Mouse (Mus musculus): ENCODE results near the gene Sae1.
"Not testable (repeated sequence)": the region's sequence is repeated elsewhere in the genome, so short reads cannot be mapped to it uniquely, and the experiment has no call there.

The Sae1 gene

DNA sequence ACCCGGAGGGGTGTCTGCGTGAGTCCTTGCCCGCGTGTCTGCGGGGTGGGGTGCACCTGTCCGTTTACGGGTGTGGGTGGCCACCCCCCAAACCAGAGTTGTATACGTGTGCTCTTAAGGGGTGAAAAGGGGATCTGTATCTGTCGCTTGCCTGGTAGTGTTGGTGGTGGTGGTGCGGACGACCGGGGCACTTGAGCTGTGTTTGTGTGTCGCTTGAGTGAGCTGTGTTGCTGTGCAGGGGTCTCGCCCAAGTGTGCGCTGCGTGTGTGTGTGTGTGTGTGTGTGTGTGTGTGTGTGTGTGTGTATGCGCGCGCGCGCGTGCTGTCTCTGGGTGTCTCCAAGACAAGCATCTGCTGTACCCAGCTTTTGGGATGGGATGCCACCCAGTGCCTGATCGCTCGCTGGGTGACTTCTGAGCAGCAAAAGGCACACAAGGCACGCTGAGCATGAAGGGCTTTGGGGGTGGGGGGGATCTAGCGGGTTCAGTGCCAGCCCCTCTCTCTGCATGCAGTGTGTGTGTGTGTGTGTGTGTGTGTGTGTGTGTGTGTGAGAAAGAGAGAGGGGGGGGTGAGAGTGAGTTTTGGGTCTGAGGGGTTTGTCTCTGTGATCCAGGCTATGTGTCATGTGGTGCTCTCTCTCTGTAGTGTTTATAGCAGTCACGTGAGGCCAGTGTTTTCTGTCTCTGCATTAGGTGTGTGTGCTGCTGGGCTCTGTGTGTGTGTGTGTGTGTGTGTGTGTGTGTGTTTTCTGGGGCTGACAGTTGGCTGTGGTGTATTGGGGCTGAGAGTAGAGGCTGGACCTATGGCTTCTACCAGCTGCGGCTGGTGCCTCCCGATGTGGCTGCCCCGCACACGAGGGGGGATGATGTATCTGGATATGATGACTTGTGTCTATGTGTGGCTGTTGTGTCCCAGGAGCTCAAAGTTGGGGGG is 76.8 kb downstream of the Sae1 start:
- DNase-seq (ENCODE audit: low spot score in 2 of 2) = peak; percentile 40 to 43

DNA sequence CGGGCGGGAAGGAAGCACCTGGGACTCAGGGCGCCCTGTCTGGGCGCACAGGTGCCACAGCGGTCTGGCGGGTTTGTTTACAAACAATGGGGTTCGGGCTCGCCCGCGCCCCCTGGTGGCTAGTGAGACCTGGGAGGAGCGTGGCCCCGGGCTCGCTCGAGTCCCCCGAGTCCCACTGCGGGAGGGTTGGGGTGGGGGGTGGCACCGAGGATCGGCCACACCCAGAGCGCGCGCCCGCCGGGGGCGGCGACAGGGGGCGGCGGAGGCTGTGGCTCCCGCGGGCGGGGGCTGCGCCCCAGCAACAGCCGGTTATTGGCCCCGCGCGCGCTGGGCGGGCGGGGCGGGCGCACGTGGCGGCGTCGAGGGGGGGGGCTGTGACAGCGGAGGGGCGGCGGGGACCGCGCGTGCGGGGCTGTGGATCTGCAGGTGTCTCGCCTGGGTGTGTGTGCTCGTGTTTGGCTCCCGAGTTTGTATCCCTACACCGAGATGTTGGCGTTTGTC is 77.5 kb downstream of the Sae1 start:
- DNase-seq (ENCODE audit: low spot score in 2 of 2) = peak; percentile 91 to 96

DNA sequence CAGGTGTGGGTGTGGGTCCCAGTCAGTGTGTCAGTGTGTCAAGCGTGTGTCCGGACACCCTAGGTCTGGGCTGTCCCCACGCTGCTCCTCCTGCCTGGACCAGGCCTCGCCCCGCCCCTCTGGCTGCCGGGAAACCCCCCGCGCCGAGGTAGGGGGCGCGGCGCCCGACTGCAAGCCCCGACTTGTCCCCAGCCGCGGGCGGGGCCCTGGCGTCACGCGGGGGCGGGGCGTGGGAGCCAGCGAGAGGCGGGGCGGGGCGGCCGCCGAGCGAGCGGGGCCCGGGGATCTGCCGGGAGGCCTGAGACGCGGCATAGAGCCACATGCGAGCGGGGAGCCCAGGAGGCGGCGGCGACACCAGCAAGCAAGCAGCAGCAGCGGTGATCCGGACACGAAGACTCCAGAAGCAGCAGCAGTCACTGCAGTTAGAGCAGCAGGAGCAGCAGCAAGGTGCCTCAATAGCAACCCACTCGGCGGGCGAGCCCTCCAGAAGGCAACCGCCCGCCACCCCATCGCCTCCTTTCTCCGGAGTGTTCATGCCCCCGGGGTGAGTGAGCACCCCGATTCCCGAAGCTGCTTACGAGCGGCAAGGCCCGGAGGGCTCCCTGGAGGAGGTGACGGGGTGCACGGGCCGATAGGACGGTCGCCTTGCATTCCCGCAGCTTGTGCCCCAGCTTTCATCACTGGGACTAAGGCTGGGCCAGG is 78.1 kb downstream of the Sae1 start:
- peak; percentile 89 to 93 for DNase-seq (ENCODE audit: low spot score in 2 of 2)

GRCm38 (mm10) chr7:16308555-16309317 is 78.9 kb downstream of the Sae1 start:
- no peak for DNase-seq (ENCODE audit: low spot score in 2 of 2)

GRCm38 (mm10) chr7:16308093-16308492 is 79.5 kb downstream of the Sae1 start, which contains the start of gene Bbc3:
Gene Bbc3, plus strand, starts transcription at chr7:16308393.
- DNase-seq (ENCODE audit: low spot score in 2 of 2) = not testable (repeated sequence)

DNA sequence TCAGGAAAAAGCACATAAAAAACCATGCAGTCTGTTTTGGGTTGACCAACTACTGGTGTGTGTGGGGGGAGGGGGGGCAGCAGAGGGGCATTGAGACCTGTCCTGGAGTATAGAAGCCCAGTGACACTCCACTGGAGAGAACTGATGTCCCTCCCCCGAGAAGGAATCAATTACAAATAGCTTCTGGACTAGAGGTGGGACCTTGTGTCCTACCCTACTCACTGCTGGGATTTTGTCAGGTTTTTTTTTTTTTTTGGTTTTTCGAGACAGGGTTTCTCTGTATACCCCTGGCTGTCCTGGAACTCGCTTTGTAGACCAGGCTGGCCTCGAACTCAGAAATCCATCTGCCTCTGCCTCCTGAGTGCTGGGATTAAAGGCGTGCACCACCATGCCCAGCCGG is 80.5 kb downstream of the Sae1 start:
- DNase-seq (ENCODE audit: low spot score in 2 of 2) = not testable (repeated sequence)

GRCm38 (mm10) chr7:16299419-16300035 is 88.1 kb downstream of the Sae1 start:
- DNase-seq (ENCODE audit: low spot score in 2 of 2) = peak in 1 of 2 experiments; percentile 39

- DNase-seq (ENCODE audit: low spot score in 2 of 2) = no peak
These were observed 88.7 kb downstream of the Sae1 start for GRCm38 (mm10) chr7:16298927-16299326.

DNA sequence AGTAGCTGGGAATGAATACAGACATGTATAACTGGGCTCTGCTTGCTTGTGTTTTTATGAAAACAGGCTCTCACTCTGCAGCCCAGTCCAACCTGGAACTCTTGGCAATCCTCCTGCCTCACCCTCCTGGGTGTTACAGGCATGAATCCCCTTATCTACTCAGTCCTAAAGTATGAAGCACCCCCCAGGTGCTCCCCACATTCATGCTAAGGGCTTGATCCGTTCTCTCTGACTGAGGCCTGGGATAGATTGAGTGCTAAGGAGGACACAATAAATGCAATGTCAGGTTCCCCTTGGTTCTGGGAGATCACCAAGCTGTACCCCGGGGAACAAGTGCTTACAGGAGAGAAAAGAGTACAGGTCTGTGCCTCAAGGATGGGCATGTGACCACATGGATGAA is 90.0 kb downstream of the Sae1 start:
- no peak for DNase-seq (ENCODE audit: low spot score in 2 of 2)

DNA sequence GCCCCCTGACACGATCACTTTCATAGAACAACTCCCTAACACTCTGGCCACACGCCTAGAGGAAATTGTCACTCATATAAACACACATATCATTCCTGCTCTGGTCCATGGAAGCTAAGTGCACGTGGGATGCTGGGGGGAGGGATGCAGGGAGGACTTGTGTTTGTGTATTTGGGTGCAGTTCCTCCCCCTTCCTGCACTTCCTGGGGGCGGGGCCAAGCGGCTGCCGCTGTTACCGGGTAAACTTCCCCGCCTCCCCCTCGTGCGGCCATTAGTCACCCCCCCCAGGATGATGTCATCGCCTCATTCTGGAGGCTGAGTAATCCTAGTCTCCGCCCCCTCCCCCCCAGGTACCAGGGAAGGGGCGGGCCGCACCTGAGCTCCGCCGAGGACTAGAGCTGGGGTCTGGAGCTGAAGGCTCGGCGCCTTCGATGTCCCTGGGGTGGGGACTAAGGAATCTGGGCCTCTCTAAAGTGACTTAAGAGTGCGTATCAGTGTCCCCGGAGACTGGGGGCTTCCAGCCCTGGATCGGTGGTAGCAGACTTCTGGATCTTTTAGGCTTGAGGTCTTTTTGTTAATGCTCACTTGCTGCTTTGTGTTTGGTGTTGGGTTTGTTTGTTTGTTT is 90.7 kb downstream of the Sae1 start:
- peak; percentile 84 to 89 for DNase-seq (ENCODE audit: low spot score in 2 of 2)

DNA sequence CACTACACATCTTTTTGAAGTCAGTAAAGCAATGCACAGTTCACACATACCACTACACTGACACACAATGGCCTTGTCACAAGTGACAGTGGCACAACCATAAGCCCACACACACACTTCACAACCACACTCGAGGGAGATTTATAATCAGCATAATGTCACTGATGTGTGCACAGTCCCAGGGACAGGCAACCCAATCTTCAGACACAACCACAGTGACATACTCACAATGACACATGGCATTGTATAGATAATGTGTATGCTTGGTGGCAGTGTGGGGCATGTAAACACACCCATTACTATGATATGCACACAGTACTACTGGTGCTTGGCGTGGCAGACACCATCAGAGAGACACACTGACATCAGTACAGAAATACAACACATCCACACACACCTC is 91.5 kb downstream of the Sae1 start:
- no peak for DNase-seq (ENCODE audit: low spot score in 2 of 2)

- DNase-seq (ENCODE audit: low spot score in 2 of 2) = peak; percentile 76 to 77
These were observed 92.2 kb downstream of the Sae1 start for GRCm38 (mm10) chr7:16295321-16295900.

- peak; percentile 88 to 96 for DNase-seq (ENCODE audit: low spot score in 2 of 2)
These were observed 92.8 kb downstream of the Sae1 start for GRCm38 (mm10) chr7:16294837-16295236.

- no peak for DNase-seq (ENCODE audit: low spot score in 2 of 2)
These were observed 93.3 kb downstream of the Sae1 start for GRCm38 (mm10) chr7:16294346-16294745.

GRCm38 (mm10) chr7:16287791-16288190 is 99.8 kb downstream of the Sae1 start:
- no peak for DNase-seq (ENCODE audit: low spot score in 2 of 2)

DNA sequence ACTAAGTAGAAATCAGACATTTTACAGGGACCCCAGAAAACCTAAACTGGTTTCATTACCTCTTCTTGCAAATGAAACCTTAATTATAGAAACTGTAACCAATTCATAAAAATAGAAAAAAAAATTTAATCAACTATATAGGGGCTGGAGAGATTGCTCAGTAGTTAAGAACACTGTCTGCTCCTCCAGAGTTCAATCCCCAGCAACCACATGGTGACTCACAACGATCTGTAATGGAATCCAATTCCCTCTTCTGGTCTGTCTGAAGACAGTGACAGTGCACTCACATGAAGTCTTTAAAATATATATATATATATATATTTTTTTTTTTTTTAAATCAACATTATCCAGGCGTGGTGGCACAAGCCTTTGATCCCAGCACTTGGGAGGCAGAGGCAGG is 100.6 kb downstream of the Sae1 start:
- DNase-seq (ENCODE audit: low spot score in 2 of 2) = no peak

- DNase-seq (ENCODE audit: low spot score in 2 of 2) = peak; percentile 99
These were observed 101.3 kb downstream of the Sae1 start, which contains the start of gene Ccdc9 for GRCm38 (mm10) chr7:16286026-16286961. Gene Ccdc9, minus strand, starts transcription at chr7:16286795.

GRCm38 (mm10) chr7:16285450-16286025 is 102.1 kb downstream of the Sae1 start:
- DNase-seq (ENCODE audit: low spot score in 2 of 2) = peak; percentile 61 to 64

DNA sequence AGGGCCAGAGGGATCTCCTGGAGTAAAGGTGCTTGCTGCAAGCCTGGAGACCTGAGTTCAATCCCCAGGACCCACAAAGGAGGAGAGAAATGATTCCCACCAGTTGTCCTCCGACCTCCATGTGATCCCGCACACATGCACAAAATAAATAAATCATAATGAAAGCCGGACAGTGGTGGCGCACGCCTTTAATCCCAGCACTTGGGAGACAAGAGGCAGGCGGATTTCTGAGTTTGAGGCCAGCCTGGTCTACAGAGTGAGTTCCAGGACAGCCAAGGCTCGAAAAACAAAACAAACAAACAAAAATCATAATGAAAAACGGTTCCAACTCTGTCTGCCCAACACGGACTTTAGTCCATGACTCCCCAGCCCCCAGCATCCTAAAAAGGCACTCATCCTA is 102.7 kb downstream of the Sae1 start:
- DNase-seq (ENCODE audit: low spot score in 2 of 2) = no peak
